Mouse (Mus musculus): ENCODE measurements at regions not wholly inside any gene's neighbourhood (a gene's known extent, or its start where the extent isn't known, plus 50 kb on each side); places are given as distances from the start of the nearest gene placed in this dataset.

GRCm38 (mm10) chr10:8066926-8067325 is 110.9 kb upstream of the Tab2 start:
- Histone ChIP-seq H3K27me3 (no peaks in the 10 kb centered on the region), H3K9me3 (replicated peaks) (no peaks in the 10 kb centered on the region), H3K4me2 (replicated peaks) (no peak overlapping the region), H3K27ac (no peak overlapping the region), H3K9ac (no peak overlapping the region), H3K4me1 (no peaks in the 10 kb centered on the region), H3K4me3 (no peak overlapping the region), H3K36me3 (no peaks in the 10 kb centered on the region)
- 84% methylated on average over 3 of the region's 3 CpGs for WGBS
- ATAC-seq (ENCODE audit: low FRiP score), result no peak

DNA sequence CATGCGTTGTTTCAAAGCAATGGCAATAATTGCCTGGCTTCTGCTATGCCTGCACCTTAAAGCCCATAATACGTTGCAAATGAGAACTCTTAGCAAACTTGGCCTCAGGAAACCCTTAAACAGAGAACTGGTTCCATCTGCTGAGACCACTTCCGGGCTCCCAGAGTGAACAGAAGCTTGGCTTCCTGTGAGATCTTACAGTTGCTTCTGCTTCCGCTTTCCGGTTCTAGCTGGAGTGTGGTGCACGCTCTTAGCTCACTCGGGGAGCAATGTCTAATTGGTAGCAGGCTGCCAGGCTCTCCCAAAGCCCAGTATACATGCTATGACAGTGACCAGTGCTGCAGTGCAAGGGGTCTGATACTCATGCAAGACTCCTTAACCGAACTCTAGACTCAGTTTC is 109.7 kb upstream of the Tab2 start:
- no peak overlapping the region for H3K27ac ChIP-seq
- H3K4me1 ChIP-seq, result no peaks in the 10 kb centered on the region
- no peaks in the 10 kb centered on the region for H3K27me3 ChIP-seq
- WGBS, result 87% methylated on average over 8 of the region's 8 CpGs
- ATAC-seq (ENCODE audit: low FRiP score), result no peak
- H3K4me2 ChIP-seq (replicated peaks), result no peak overlapping the region
- no peaks in the 10 kb centered on the region for H3K9me3 ChIP-seq (replicated peaks)
- H3K36me3 ChIP-seq, result no peaks in the 10 kb centered on the region
- no peak overlapping the region for H3K4me3 ChIP-seq
- H3K9ac ChIP-seq, result no peak overlapping the region

GRCm38 (mm10) chr10:8064281-8064680 is 108.3 kb upstream of the Tab2 start:
- ATAC-seq (ENCODE audit: low FRiP score), result no peak

DNA sequence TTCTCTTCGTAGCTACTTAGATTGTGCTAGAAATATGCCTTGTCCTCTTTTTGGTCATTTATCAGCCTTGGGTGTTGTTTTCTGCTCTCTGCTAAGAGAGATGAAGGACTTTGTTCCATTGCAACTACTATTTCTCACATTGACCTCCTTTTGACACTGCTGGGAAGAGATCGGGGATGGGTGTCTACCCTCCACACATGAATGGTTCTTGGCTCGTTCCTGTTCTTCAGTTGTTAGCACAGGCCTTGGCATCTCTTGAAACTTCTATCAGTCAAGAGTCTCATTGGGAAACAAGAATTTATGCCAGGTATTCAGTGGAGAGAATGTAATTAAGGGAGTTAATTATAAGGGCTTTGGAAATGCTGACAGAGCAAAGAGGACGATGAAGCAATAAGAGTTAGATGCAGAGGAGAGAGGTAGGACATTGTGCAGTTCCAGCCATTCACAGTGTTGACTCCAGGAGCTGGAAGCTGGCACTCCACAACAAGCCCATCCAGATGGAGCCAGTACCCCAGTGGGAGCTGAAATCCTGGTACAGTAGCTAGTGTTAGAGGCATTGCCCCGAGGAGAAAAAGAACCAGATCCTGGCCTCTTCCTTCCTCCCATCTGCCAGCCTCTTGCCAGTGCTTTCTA is 107.5 kb upstream of the Tab2 start:
- 75% methylated on average over 5 of the region's 5 CpGs for WGBS
- H3K9ac ChIP-seq, result no peak overlapping the region
- no peaks in the 10 kb centered on the region for H3K27me3 ChIP-seq
- H3K9me3 ChIP-seq (replicated peaks), result no peaks in the 10 kb centered on the region
- H3K27ac ChIP-seq, result no peak overlapping the region
- H3K36me3 ChIP-seq, result no peaks in the 10 kb centered on the region
- ATAC-seq (ENCODE audit: low FRiP score), result no peak
- no peaks in the 10 kb centered on the region for H3K4me1 ChIP-seq
- no peak overlapping the region for H3K4me3 ChIP-seq
- no peak overlapping the region for H3K4me2 ChIP-seq (replicated peaks)

More at GRCm38 (mm10) chr10:8064281-8064680, 108.3 kb upstream of the Tab2 start:
- H3K9ac ChIP-seq, result no peak overlapping the region
- H3K4me1 ChIP-seq, result no peaks in the 10 kb centered on the region
- WGBS, result 86% methylated on average over 2 of the region's 2 CpGs
- no peak overlapping the region for H3K4me2 ChIP-seq (replicated peaks)
- no peaks in the 10 kb centered on the region for H3K27me3 ChIP-seq
- no peak overlapping the region for H3K4me3 ChIP-seq
- no peak overlapping the region for H3K27ac ChIP-seq
- H3K36me3 ChIP-seq, result no peaks in the 10 kb centered on the region
- H3K9me3 ChIP-seq (replicated peaks), result no peaks in the 10 kb centered on the region

DNA sequence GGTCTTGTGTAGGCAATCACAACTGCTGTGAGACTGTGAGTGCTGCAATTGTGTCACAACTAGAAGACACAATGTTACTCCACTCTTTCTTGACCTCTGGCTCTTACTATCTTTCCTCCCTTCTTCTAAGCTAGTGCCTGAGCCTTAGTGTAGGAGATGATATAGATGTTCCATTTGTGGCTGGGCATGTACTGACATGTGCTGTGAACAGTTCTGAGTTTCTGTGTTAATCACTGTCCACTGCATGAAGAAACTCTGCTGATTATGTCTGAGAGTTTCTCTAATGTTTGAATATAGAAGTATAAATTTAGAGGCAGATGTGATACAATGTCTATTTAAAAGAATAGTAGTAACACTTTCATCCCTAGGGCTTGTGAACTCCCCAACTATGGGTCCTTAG is 105.0 kb upstream of the Tab2 start:
- H3K4me2 ChIP-seq (replicated peaks), result no peak overlapping the region

DNA sequence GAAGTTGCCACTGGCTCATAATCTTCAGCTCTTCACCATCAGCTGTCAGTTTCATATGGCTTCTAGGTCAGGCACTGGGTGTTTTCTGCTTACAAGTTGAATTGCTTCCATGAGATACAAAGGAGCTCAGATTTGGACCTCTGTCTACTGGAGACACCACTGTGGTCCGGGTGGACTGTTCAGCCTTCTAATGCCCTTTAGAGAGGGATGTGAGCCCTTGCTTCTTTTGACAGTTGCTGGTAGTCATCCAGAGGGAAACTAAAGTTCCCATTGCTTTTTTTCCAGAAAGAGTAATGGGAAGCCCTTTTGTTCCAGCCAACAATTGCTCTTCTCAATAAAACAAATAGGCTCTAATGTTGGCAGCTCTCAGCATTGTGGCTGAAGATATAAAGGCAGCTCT is 103.7 kb upstream of the Tab2 start:
- Histone ChIP-seq H3K4me1 (no peaks in the 10 kb centered on the region), H3K36me3 (no peaks in the 10 kb centered on the region), H3K9me3 (replicated peaks) (no peaks in the 10 kb centered on the region), H3K4me3 (no peak overlapping the region), H3K4me2 (replicated peaks) (no peak overlapping the region), H3K27ac (no peak overlapping the region), H3K27me3 (no peaks in the 10 kb centered on the region), H3K9ac (no peak overlapping the region)
- ATAC-seq (ENCODE audit: low FRiP score), result no peak
- 56% methylated on average over 1 of the region's 1 CpGs for WGBS

More for the DNA sequence above, 105.0 kb upstream of the Tab2 start:
- H3K27ac ChIP-seq, result no peak overlapping the region
- no peaks in the 10 kb centered on the region for H3K4me1 ChIP-seq
- no peaks in the 10 kb centered on the region for H3K27me3 ChIP-seq
- H3K9me3 ChIP-seq (replicated peaks), result no peaks in the 10 kb centered on the region
- no peak overlapping the region for H3K4me3 ChIP-seq
- H3K36me3 ChIP-seq, result no peaks in the 10 kb centered on the region
- no peak for ATAC-seq (ENCODE audit: low FRiP score)
- no peak overlapping the region for H3K9ac ChIP-seq

DNA sequence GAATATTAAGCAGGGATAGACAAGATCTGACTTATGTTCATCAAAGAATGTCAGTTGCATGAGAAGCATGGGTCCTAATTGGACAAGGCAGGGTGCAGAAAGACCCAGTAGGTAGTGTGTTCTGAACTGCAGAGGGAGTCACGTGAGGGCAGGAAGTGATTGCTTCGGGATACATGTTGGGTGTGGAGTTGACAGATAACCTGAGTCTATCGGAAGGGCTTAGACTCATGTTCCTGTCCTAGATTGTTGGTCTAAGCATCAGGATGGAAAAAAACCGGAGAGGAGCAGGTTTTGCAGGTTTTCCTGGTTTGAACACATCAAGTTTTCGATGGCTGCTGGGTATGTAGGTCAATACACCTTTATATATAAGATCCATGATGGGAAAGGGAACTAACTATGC is 101.8 kb upstream of the Tab2 start:
- Histone ChIP-seq H3K4me3 (no peak overlapping the region), H3K27me3 (no peaks in the 10 kb centered on the region), H3K36me3 (no peaks in the 10 kb centered on the region), H3K9me3 (replicated peaks) (no peaks in the 10 kb centered on the region), H3K4me2 (replicated peaks) (no peak overlapping the region), H3K27ac (no peak overlapping the region), H3K9ac (no peak overlapping the region), H3K4me1 (no peaks in the 10 kb centered on the region)
- no peak for ATAC-seq (ENCODE audit: low FRiP score)
- 85% methylated on average over 5 of the region's 5 CpGs for WGBS

DNA sequence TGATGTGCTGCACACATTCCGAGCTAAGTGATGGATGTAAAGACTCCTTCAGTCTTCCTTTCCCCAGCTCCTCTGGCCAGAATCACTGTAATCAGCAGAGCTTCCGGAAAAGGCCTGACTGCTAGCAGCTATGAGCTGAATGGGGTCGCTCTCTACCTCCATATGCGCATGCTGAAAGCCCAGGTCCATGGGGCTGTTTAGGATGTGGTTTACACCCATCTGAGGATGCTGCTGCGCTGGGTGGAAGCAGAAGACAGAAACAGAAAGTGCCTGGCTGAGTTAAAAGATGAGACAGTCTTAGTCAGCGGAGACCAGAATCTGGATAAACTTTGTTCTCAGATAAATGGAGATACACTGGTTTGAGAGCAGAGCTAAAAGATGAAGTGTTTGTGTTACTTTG is 99.3 kb upstream of the Tab2 start:
- ATAC-seq (ENCODE audit: low FRiP score), result no peak
- no peaks in the 10 kb centered on the region for H3K4me1 ChIP-seq
- no peak overlapping the region for H3K27ac ChIP-seq
- H3K9ac ChIP-seq, result no peak overlapping the region
- 80% methylated on average over 6 of the region's 6 CpGs for WGBS
- no peak overlapping the region for H3K4me2 ChIP-seq (replicated peaks)
- H3K9me3 ChIP-seq (replicated peaks), result no peaks in the 10 kb centered on the region
- H3K36me3 ChIP-seq, result no peaks in the 10 kb centered on the region
- H3K4me3 ChIP-seq, result no peak overlapping the region
- H3K27me3 ChIP-seq, result no peaks in the 10 kb centered on the region

DNA sequence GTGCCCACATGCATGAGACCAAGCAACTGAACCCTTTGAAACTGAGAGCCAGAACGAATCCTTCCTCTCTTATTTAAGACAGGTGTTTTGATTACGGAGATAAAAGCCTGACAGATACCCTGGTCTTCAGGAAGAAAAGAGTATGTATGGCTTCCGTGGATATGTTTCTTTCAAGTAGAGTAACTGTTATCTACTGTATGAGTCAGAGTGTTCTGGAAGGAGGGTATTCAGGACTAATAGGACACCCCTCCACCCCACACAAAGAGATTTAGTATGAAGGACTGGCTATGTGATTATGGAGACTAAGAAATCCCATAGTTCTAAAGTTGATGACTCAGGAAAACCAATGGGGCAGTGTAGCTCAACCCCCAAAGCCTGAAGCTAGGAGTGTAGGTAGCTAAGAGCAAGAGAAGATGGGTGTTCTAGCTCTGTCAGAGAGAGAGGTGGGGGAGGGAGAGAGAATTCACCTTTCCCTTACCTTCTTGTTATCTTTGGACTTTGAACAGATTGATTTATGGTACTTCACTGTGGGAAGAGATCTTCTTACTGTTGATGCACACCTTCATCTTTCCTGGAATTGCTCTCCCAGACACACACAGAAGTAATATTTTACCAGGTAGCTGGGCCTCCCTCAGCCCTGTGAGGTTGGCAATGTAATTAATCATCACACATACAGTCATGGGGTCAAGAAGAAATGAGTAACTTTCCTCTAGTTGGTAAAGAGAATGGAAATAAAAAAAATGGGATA is 87.6 kb upstream of the Tab2 start:
- no peaks in the 10 kb centered on the region; the same call in 1 of the 2 replicates for H3K9me3 ChIP-seq (replicated peaks)
- H3K27me3 ChIP-seq, result no peaks in the 10 kb centered on the region
- no peak overlapping the region for H3K27ac ChIP-seq
- H3K4me2 ChIP-seq (replicated peaks), result no peak overlapping the region
- WGBS, result 79% methylated on average over 3 of the region's 3 CpGs
- no peak overlapping the region for H3K9ac ChIP-seq
- no peak overlapping the region for H3K4me3 ChIP-seq
- no peaks in the 10 kb centered on the region for H3K36me3 ChIP-seq
- no peak for ATAC-seq (ENCODE audit: low FRiP score)
- peaks cover 7% of the 10 kb centered on the region for H3K4me1 ChIP-seq

- Histone ChIP-seq H3K4me3 (no peak overlapping the region), H3K4me1 (peaks cover 19% of the 10 kb centered on the region), H3K27ac (no peak overlapping the region), H3K27me3 (no peaks in the 10 kb centered on the region), H3K9me3 (replicated peaks) (no peaks in the 10 kb centered on the region; the same call in 1 of the 2 replicates), H3K9ac (no peak overlapping the region), H3K36me3 (no peaks in the 10 kb centered on the region), H3K4me2 (replicated peaks) (no peak overlapping the region)
- 91% methylated on average over 6 of the region's 6 CpGs for WGBS
- ATAC-seq (ENCODE audit: low FRiP score), result no peak
These were observed 86.3 kb upstream of the Tab2 start for GRCm38 (mm10) chr10:8042306-8042705.

DNA sequence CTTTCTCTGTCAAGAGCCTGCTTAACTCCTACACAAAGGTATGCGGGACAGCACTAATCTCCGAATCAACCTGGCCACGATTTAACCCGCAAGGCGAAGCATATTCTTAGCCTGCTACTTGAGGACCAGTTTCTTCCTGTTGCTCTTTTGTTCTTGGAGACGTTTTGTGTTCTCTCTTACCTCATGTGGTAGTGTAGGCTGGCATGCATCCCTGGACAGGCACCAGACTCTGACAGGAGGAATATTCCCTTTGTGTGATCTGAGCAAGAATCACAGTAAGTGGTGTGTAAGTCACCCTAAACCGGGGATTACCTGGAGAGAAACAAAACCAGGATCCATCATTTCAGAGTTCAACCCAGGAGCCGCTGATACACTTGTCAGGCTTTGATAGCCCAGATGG is 85.8 kb upstream of the Tab2 start:
- no peaks in the 10 kb centered on the region for H3K27me3 ChIP-seq
- 66% methylated on average over 8 of the region's 8 CpGs for WGBS
- H3K4me3 ChIP-seq, result no peak overlapping the region
- no peak for ATAC-seq (ENCODE audit: low FRiP score)
- no peaks in the 10 kb centered on the region; the same call in 1 of the 2 replicates for H3K9me3 ChIP-seq (replicated peaks)
- no peak overlapping the region for H3K4me2 ChIP-seq (replicated peaks)
- no peaks in the 10 kb centered on the region for H3K36me3 ChIP-seq
- no peak overlapping the region for H3K27ac ChIP-seq
- peaks cover 22% of the 10 kb centered on the region for H3K4me1 ChIP-seq
- no peak overlapping the region for H3K9ac ChIP-seq

DNA sequence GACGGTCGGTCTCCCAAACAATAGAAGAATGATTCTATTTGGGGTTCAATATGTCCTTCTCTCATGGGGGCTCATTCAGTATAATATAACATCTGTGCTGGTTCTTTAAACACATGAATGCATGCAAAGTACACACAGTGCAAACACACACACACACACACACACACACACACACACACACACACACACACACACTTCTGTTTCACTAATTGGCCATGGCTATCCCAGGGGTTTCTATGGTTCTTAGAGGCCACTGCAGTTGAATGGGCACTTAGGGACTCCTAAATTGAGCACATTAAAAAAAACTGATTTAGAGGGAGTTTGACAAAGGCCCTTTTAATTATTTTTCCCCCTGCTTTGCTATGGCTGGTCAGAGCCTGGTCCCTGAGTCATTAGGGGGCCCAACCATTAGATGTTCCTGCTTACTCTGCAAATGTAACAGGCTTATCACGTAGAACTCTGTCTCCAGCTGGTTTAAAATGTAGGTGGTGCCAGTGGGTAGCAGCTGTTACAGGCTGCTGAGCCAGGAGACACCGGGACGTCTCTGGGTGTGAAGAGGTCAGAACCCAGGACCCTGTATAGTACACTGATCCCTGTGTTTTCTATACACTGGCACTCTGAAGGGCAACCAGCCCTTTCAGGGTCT is 82.1 kb upstream of the Tab2 start:
- peaks cover 33% of the 10 kb centered on the region for H3K4me1 ChIP-seq
- H3K9ac ChIP-seq, result no peak overlapping the region
- 11% methylated on average over 5 of the region's 5 CpGs for WGBS
- ATAC-seq (ENCODE audit: low FRiP score), result peak; percentile 91
- no peak overlapping the region for H3K4me3 ChIP-seq
- no peaks in the 10 kb centered on the region for H3K27me3 ChIP-seq
- H3K36me3 ChIP-seq, result no peaks in the 10 kb centered on the region
- H3K27ac ChIP-seq, result peak overlapping the region; percentile 76
- no peaks in the 10 kb centered on the region; the same call in 1 of the 2 replicates for H3K9me3 ChIP-seq (replicated peaks)
- peak overlapping the region; percentile 25; the same call in 1 of the 2 replicates for H3K4me2 ChIP-seq (replicated peaks)

Measured in hindbrain, embryonic 12.5 days (tissue).